Mouse (Mus musculus) cerebellum, adult 2 months (tissue): ENCODE data around the gene Patl2. TPM values are rescaled to one million over a fixed set of nuclear protein-coding genes. Genes with fewer than 3 reads are reported as not detected.

ENCODE experiments used
- DNase-seq, 2 experiments: peaks; one replicate each; pipeline ENCODE4 v3.0.0; 2021
- H3K27ac ChIP-seq: fragments of 200-500 bp; 2 replicates; pipeline ENCODE4 v1.5.1; 2012; ENCODE audit warnings: low read length, control low read depth, inconsistent platforms; ENCODE audit not compliant: insufficient read depth
- H3K27me3 ChIP-seq: fragments of 200-500 bp; 2 replicates; pipeline ENCODE4 v1.6.1; 2012; ENCODE audit warnings: inconsistent platforms, mild to moderate bottlenecking, low read length, moderate library complexity; ENCODE audit not compliant: control insufficient read depth, insufficient read depth
- H3K4me1 ChIP-seq: fragments of 200-500 bp; 2 replicates; pipeline ENCODE4 v1.6.1; 2011; ENCODE audit warnings: low read length; ENCODE audit not compliant: control insufficient read depth, insufficient read depth
- H3K4me3 ChIP-seq: fragments of 200-500 bp; replicated peaks from 2 replicates; pipeline ENCODE3; 2011; ENCODE audit warnings: mild to moderate bottlenecking, low read depth, low read length, control low read depth; ENCODE audit not compliant: insufficient read depth
- CTCF ChIP-seq: fragments of 200-500 bp; IDR thresholded peaks from 2 replicates; pipeline ENCODE4 v1.5.1; 2011; ENCODE audit warnings: low read depth, mild to moderate bottlenecking, control low read depth, low read length, moderate library complexity, borderline replicate concordance; ENCODE audit not compliant: insufficient read depth
- POLR2A ChIP-seq: fragments of 200-500 bp; IDR thresholded peaks from 2 replicates; pipeline ENCODE4 v1.6.1; 2011; ENCODE audit warnings: low read length, control low read depth, borderline replicate concordance; ENCODE audit not compliant: insufficient read depth
- WGBS: fragments of 180-500 bp; shearing (Covaris S2); methylation state at CpG from one replicate; pipeline ENCODE4 v1.1.7; 2018; 5-methylcytosine and 5-hydroxymethylcytosine counted together
- polyA plus RNA-seq: library from polyadenylated mRNA; depleted of rRNA; stranded (reverse); fragments of >200 nt; gene quantifications from 2 replicates; pipeline ENCODE4 v1.2.3, GENCODE M21; 2012

Patl2 gene
- polyA plus RNA-seq, 1 experiment: 0.21 TPM

- H3K4me3 ChIP-seq: no peak overlapping the region
- DNase-seq: no peak
- no peaks in the 10 kb centered on the region for H3K27me3 ChIP-seq
- no peak for TF ChIP-seq CTCF
- no peak for TF ChIP-seq POLR2A
- 82% methylated on average over 13 of the region's 13 CpGs for WGBS
- H3K4me1 ChIP-seq: no peaks in the 10 kb centered on the region
- no peak overlapping the region for H3K27ac ChIP-seq
Observed at GRCm38 (mm10) chr2:122163430-122164195, 22.4 kb downstream of the Patl2 start.

- H3K4me3 ChIP-seq: no peak overlapping the region
- 75% methylated on average over 2 of the region's 2 CpGs for WGBS
- DNase-seq: no peak
- no peaks in the 10 kb centered on the region for H3K27me3 ChIP-seq
- H3K4me1 ChIP-seq: no peaks in the 10 kb centered on the region
- no peak for TF ChIP-seq CTCF
- TF ChIP-seq POLR2A: no peak
- H3K27ac ChIP-seq: no peak overlapping the region
Observed at GRCm38 (mm10) chr2:122162529-122162928, 23.5 kb downstream of the Patl2 start.

- no peak for DNase-seq
- H3K4me3 ChIP-seq: no peak overlapping the region
- TF ChIP-seq POLR2A: no peak
- no peak for TF ChIP-seq CTCF
- no peaks in the 10 kb centered on the region for H3K4me1 ChIP-seq
- H3K27me3 ChIP-seq: no peaks in the 10 kb centered on the region
- no peak overlapping the region for H3K27ac ChIP-seq
- 23% methylated on average over 4 of the region's 4 CpGs for WGBS
Observed at GRCm38 (mm10) chr2:122161542-122161941, 24.4 kb downstream of the Patl2 start.

GRCm38 (mm10) chr2:122160680-122161079 lies 25.3 kb downstream of the Patl2 start, which contains the start of gene Trim69:
Gene Trim69, plus strand, starts transcription at chr2:122160700.
- Histone ChIP-seq H3K27me3 (no peaks in the 10 kb centered on the region), H3K4me3 (no peak within 1 kb of the TSS), H3K4me1 (no peaks in the 10 kb centered on the region), H3K27ac (no peak within 1 kb of the TSS)
- TF ChIP-seq POLR2A (no peak), CTCF (peak; percentile 74)
- 33% methylated on average over 2 of the region's 2 CpGs for WGBS
- DNase-seq: peak; percentile 66 to 74

- Histone ChIP-seq H3K27ac (no peak overlapping the region), H3K4me1 (no peaks in the 10 kb centered on the region), H3K27me3 (no peaks in the 10 kb centered on the region), H3K4me3 (no peak overlapping the region)
- no peak for DNase-seq
- 84% methylated on average over 6 of the region's 6 CpGs for WGBS
- no peak for TF ChIP-seq CTCF
- no peak for TF ChIP-seq POLR2A
Observed at GRCm38 (mm10) chr2:122159667-122160066, 26.3 kb downstream of the Patl2 start.

GRCm38 (mm10) chr2:122158362-122158802 lies 27.6 kb downstream of the Patl2 start:
- TF ChIP-seq POLR2A (no peak), CTCF (no peak)
- Histone ChIP-seq H3K4me3 (no peak overlapping the region), H3K27ac (no peak overlapping the region), H3K4me1 (no peaks in the 10 kb centered on the region), H3K27me3 (no peaks in the 10 kb centered on the region)
- no peak for DNase-seq
- 30% methylated on average over 6 of the region's 6 CpGs for WGBS

GRCm38 (mm10) chr2:122157561-122157960 lies 28.4 kb downstream of the Patl2 start:
- TF ChIP-seq POLR2A (no peak), CTCF (no peak)
- DNase-seq: no peak
- Histone ChIP-seq H3K4me1 (no peaks in the 10 kb centered on the region), H3K27ac (no peak overlapping the region), H3K27me3 (no peaks in the 10 kb centered on the region), H3K4me3 (no peak overlapping the region)

GRCm38 (mm10) chr2:122156051-122156700 lies 29.8 kb downstream of the Patl2 start:
- H3K27me3 ChIP-seq: no peaks in the 10 kb centered on the region
- no peak overlapping the region for H3K4me3 ChIP-seq
- H3K27ac ChIP-seq: no peak overlapping the region
- TF ChIP-seq POLR2A (no peak), CTCF (no peak)
- no peaks in the 10 kb centered on the region for H3K4me1 ChIP-seq
- WGBS: 85% methylated on average over 4 of the region's 4 CpGs
- DNase-seq: no peak
